Mouse (Mus musculus) mouse trophoblast stem cell (cell line): ENCODE results near the gene Slc13a2.

Source experiments
- in situ Hi-C, 2 experiments: fragments of 300-500 bp; cut with MseI, MboI; formaldehyde crosslinking; loops; 2 replicates in 1 of 2; 3 replicates in 1 of 2; pipeline ENCODE4 v1.15.1; 2025

Gene Slc13a2

DNA sequence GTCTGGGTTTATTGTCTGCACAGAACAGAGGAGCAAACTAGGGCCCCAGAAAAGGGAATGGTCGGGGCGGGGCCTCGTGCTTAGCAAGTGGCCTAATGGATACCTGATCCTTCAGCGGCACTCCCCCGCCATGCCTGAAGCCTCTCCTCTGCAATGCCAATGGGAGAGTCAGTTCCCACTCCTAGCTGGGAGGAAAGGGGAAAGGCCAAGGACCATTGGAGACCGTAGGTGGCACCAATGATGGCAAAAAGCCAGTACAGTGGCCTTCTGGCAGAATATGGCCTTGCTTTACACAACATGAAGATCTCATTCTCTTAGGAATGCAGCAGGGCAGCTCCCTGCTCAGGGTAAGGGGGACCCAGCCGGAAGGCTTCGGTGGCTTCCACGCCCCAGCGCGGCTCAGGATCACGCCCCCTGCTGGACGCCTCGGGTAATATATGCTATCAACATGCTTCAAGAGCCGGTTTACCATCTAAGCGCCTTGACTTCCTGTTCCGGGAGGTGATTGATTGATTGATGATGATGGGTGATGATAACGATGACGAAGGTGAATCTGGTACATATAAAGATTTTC, 13.8 kb upstream of the Slc13a2 start:
- in situ Hi-C loops, result no loop called here

DNA sequence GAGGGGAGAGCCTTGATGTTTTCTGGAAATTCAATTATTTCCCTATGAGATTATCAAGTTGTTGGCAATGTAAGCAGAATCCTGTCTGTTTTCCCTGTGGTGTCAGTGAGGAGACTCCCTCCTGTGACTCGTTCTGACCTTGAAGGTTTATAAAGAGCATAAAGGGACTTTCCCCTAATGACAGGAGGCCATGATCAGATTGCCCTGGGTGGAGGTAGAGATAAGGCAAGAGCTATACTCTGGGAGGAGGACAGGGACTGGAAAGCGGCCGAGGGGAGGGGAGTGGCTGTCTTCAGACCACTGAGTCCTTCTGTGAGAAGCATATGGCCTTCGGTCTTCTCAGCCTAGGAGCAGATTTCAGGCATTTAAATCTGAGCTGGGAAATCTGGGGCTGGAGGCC, 12.0 kb upstream of the Slc13a2 start:
- in situ Hi-C loops, result no loop called here

DNA sequence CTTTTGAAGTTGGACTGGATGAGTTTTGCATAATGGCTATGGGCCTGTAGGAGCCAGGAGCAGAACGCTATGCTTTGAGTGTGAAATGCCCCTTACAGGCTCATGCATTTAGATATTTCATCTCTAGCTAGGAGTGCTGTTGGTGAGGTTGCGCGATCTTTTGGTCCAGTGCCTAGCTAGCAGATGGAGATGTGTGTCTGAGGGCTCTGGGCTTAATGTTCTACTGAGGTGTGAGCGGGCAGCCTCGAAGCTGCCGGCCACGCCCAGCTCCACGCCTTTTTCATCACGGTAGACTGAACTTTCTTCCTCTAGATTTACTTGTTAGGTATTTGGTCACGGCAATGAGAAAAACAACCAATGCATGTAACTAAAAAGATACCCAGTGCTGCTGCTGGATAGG, 9.2 kb upstream of the Slc13a2 start:
- in situ Hi-C loops, result no loop called here

DNA sequence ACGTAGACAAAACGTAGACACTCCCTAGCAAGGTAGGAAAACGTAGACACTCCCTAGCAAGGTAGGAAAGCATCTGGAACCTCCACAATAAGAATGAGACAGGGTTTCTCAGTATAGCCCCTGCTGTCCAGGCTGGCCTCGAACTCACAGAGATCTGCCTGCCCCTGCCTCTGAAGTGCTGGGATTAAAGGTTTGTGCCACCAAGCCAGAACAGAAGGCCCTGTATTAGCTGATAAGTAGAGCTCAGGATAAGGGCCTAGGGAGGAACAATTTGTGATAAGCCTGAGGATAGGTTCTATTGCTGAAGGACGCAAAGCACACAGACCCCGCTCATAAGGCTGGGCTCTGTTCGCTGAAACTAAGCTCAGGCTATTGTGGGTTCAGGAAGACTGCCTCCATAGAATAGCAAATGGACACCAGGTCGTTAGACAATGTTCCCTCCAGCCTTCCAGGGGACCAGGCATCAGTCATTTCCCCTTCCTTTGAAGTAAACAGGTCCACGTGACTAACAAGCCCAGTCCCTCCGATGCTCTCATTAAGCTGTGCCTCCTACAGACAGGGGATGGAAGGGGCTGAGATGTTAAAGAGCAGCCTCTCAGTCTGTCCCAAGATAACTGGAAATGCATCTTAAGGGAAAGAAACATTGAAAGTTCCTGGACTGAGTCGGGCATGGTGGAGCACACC, 8.3 kb upstream of the Slc13a2 start:
- in situ Hi-C loops, result no loop called here

DNA sequence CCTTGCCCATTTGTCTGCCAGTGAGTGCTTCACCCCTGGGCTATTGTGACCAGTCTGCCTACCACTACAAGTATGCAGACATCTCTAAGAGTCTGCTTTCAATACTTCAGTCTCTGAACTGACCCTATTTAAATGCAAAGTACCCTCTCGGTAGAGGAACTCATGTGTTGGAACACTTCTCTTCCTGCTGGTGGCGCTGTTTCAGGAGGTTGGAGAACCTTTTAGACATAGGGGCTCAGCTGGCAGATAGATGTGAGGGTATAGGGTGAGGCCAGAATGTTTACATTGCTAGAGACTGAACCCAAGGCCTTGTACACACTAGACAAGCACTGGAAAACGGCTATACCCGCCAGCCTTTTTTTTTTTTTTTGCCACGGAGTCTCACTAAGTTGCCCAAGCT, 6.3 kb upstream of the Slc13a2 start:
- in situ Hi-C loops, result no loop called here

DNA sequence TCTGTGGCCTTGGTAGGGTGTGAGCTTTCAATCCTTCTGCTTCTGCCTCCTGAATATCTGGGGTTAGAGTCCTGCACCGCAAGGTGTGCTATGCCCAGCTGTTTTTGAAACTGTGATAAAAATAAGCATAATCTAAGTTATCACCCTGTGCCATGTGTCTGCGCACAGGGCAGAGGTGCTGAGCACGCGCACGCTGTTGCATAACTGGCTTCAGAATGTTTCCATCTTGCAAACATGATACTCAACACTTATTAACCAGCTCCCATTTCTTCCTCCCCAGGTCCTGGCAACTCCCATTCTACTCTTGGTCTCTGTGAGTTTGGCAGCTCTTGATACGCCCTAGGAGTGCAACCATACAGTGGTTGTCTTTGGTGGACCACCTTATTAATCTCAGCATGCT, 5.6 kb upstream of the Slc13a2 start:
- in situ Hi-C loops, result no loop called here

DNA sequence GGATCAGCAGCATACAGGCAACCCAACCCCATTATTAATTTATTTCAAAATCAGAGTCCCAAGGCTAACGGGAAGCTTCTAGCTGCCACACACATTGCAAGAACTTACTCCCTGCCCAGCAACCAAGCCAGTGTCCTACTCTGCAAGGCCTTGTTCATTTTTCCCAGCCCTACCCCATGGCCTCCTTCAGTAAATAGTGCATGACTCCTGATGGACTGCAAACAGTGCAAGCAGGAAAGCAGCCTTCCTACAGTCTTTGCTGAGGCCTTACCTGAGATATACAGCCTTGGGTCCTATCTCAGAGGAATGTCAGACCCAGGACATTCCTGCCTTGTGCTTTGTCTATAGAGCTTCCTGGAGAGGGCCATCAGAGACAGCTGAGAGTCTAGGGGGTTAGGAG, 3.6 kb upstream of the Slc13a2 start:
- in situ Hi-C loops, result no loop called here

DNA sequence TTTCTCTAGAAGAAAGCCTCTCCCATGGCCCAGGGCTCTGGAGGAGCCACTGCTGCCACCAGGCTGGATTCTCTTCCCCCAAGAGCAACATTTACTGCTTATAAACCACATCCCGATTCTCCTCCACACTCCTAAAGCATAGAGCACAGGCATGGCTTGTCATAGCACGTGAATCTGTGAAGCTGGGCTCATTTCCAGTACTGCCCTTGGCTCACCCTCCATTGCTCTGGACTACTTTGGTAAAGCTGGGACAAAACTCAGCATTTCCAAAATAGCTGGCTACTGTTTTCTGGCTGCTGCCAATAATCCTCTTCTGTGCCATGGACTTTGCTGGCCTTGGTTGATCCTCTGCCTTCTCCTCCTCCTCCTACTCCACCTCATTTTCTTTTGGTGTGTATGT, 2.3 kb upstream of the Slc13a2 start:
- in situ Hi-C loops, result no loop called here

DNA sequence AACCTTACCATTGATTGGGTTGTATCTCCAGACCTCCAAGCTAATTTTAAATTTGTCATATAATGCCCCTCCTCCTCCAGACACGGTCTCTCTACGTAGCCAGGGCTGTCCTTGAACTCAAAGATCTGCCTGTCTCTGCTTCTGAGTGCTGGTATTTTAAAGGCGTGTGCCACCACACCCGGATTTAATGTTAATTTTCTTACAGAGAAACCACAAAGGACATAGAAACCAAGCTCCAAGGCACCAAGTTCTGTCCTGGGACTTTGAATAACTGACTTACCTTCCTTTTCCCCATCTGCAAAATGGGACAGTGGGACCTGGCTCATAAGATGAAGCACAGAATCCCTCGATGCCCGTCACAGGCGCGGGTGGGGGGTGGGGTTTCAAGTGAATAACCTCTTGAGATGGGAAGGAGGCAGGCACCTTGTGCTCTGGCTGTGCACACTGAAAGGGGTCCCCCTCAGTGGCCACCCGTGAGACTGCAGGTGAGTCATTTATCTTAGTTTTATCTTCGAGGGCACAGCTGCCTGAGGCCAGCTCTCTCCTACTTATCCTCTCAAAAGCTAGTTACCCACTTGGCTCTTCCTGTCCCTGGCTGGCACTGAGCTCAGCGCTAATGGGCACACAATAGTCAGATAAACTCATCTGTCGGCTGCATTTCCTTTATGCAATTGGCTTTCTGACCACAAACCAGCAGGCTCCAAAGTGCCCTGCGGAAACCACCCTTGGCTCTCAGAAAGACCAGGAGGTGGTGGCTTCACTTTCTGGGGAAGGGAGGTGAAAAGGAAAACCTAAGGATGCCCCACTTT, 612 bp downstream of the Slc13a2 start:
- in situ Hi-C loops, result no loop called here

DNA sequence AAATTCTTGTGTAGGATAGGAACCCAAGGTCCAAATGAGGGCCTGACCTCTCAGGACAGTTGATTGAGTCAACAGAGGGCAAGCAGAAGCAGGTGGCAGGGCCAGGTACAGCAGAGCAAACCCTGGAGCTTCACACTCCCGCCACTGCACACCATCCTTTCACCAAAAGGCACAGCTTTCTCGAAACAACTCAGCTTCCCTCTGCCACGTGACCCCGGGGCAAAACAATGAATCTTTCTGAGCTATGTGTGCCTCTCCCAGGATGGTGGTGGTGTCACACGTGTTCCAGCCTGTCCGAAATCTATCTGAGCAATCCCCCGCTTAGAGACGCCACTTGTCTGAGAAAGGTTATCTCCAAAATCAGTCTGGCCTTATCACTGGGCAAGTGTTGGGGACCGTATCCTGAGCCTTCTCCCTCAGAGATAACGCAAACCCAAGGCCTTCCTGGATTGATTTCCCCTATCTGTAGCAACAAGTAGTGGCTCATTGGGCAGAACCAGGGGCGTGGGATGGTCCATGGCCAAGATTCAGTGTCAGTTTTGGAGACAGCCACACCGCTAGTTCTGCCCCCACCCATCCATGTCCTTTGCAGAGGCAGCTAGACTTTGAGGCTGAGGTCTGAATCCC, 1.6 kb downstream of the Slc13a2 start:
- in situ Hi-C loops, result no loop called here

DNA sequence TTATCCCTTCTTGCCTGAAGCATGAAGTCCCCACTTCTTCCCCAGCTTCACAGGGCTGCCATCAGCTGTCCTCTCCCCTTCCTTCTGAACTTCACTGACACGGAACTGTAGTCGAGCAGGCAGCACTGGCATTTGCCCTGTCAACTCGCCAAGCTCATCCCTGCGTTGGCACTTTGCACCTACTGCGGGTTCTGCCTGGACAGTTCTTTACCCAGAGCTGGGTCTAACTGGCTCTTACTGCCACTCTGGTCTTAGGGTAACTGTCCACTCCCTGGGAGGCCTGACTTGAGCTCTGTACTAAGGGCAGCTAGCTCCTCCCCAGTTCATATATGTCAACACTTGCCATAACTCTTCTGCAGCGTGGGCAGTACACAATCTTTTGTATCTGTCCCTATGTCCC, 5.2 kb downstream of the Slc13a2 start:
- in situ Hi-C loops, result no loop called here

DNA sequence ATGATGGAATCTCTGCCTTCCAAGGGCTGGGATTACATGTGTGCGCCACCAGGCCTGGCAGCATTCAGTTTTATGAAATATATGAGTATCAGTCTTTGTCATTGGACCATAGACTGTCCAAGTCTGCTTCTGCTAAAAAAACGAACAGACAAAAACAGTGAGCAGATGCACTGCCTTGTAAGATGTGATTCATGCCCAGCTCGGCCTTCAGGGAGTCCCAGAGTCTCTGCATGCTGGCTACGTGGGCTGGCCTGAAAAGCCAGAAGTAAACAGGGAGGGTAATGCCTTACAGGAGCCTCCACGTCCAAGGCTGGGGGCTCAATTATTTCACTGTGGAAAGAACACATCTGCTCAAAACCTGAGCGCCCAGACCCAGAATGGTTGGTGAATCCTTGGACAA, 9.2 kb downstream of the Slc13a2 start:
- in situ Hi-C loops, result no loop called here

DNA sequence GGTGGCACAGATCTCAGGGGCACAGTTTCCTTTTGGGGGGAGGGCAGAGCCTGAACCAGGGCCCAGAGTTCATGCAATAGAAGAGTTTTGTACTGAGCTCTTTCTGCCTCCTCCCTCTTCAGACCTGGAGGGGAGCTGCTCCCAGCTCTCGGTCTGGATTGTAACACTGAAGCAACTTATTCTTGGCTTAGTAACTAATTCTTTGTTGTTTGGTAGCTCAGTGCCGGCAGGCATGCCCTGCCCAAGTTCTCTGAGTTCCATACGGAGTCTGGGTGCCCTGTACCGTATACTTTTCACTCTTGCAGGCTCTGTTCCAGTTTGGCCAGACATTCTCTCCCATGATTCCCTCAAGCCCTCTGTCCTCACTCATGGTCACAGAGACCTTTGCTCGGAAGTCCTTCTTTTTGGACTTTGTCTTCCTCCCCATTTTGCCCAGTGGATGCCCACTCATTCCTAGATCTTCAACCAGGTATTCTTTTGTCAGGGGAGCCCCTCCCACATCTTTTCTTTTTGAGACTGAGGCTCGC, 9.6 kb downstream of the Slc13a2 start:
- in situ Hi-C loops, result no loop called here

DNA sequence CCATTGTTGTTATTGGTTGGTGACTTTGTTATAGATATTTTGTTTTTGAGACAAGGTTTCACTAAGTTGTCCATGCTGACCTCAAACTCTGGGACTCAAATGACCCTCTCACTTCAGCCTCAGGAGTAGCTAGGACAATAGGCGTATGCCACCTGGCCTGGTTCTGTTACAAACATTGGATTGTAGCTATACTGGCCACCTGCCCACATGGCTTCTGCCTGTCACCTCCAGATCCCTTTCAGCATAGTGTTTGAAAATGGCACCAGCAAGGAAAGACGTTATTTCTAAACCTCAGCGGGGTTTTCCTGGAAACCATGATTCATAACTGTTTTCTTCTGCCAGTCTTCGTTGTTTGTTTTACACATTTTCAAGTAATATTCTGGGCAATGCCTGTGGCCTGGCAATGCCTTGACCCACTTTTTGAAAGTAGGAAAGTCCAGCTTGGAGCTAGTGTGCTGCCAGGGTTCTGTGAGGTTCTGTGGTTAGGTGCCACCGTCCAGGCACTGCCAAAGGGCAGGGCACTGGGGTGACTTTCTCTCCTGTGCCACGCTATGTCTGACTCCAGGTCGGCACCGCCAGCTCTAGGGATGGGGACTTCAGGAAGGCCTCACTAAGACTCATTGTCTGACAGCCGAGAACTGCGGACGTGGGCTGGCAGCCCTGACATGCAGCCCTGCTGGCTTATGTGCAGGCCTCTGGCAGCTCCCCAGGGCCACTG, 10.3 kb downstream of the Slc13a2 start:
- in situ Hi-C loops, result no loop called here

DNA sequence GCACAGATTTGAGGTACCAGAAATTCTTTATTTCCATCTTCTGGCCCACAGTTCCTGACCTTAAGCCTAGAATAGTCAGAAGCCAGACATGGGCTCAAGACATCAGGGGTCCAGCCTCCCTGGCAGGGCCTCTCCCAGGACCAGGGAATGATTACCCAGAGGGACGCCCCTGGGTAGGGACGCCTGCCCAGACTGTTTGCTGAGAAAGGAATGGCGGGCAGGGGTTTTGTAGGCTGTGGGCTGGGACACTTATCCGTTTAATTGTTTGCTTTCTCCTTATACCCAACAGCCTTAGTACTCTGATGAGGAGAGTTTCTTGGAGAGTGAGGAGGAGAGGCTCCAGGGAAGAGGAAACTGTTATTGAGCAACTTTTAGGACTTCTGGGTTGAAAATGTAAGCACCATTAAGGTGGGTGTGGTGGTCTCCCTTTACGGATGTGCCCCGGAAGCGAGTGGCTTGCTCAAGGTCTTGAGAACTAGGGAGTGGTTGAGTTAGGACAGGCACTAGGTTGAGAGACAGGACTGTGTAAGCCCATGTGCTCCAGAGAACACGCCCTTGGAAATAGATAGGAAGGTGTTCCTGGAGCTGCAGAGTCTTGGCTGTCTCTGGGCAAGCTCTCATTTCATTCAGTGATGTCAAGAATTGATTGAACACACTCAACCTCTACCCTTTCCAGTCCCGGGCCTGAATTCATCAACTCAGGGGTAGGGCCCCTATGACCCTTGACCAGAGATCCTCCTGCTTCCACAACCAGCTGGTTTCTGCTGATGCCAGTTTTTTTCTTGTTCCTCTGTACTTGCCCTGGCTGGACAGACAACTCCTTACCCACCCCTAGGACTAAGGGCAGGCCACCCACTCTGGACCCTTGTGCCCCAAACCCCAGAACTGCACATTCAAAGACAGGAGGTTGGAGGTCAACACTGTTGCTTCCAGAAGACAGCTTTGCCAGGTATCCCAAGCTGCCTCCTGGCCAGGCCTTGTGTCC, 13.5 kb downstream of the Slc13a2 start:
- in situ Hi-C loops, result no loop called here

DNA sequence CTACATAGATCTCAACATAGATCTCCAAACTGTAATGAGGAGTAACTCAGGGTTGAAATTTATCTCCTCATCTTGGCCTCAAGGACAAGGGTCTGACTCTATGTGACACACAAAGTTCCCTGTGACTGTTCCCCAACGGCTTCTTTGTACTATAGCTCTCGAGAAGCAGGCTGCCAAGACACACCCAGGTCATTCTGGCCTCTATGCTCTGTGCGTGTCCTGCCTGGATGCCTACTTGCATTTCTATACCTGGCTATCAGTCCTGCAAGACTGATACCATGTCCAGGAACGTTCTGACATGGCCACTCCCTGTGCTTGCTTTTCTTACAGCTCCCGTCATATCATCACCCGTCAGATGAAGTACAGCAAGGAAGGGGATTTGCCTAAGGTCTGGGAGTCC, 20.0 kb downstream of the Slc13a2 start:
- in situ Hi-C loops, result loop anchor here (5.0 kb wide), 2 partner anchors 40 to 45 kb away; no protein-coding TSS in a partner anchor

DNA sequence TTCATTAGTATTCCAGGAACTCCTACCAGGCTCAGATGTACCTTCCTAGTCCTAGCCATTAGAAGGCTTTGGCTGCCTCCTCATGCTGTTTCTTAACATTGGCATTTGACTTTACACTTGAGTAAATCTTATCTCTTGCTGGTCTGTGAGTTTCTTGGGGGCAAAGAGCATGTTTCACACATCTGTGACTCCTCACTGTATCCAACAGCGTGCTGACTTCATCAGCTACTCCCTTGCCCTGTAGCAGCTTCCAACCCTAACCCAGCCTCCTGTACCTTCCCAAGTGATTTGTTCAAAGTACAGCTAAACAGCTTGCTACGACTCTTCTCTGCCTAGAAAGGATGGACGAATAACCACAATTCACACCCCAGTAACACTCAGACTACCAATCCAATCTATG, 20.5 kb downstream of the Slc13a2 start:
- in situ Hi-C loops, result loop anchor here (5.0 kb wide), 2 partner anchors 39 to 44 kb away; no protein-coding TSS in a partner anchor

DNA sequence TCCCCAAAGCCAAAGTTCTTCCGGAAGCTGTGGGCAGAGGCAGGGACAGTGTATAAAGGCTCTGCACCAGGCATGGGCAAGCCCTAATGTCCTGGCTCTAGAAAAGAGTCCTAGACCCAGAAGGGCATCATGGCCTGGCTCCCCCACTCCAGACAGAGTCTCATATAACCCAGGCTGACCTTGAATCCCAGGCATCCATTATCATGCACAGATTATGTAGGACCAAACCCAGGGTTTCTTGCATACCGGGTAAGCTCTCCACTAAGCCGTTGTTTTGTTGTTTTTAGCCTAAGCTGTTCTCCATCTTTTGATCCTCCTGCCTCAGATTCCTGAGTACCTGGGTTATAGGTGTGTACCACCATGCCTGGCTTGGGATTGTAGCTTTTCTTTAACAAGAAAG, 21.1 kb downstream of the Slc13a2 start:
- in situ Hi-C loops, result loop anchor here (5.0 kb wide), 2 partner anchors 39 to 44 kb away; no protein-coding TSS in a partner anchor

DNA sequence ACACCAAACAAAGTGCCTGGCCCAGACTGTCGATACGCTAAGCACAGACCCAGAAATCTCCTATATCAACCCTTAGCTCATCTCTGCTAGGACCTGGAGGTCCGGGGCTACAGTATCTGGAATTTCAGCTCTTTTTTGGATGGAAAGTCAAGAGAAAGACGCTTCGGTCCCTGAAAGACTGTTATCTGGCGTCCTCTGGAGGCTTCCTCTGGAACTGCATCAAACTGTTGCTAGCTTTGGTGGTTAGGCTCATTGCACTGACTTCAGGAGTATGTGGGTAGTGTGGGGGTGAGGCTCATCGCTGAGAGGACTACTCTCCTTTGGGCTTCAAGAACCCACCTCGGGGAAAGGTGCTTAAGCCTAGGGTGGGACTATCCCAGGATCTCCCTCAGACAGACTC, 22.3 kb downstream of the Slc13a2 start:
- in situ Hi-C loops, result loop anchor here (5.0 kb wide), 2 partner anchors 37 to 42 kb away; no protein-coding TSS in a partner anchor

DNA sequence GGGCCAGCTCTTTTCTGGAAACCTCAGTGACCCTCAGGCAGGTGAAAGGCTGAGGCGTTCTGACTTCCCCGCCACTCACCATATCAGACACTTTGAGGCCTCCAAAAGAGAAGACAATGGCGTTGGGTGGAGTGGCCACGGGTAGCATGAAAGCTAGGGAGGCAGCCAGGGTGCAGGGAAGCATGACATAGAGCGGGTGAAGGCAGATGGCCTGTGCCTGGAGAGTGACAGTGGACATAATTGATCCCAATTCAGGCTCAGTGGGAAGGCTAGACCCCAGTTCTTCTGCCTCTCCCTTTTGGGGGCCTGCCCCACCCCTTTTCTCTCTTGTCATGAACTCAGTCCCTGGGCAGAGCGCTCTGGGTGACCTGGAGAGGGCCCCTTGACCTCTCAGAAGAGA, 23.8 kb downstream of the Slc13a2 start:
- in situ Hi-C loops, result no loop called here
